Mouse (Mus musculus) liver, embryonic 16.5 days (tissue): ENCODE data around the gene Cdh13. TPM values are rescaled to one million over a fixed set of nuclear protein-coding genes. Genes with fewer than 3 reads are reported as not detected.

Source experiments
- ATAC-seq: fragments of 200-750 bp; cut with Nextera tagmentation; 2 replicates; pipeline ENCODE4 v1.8.0; 2017; ENCODE audit warnings: low read depth, mild to moderate bottlenecking, moderate number of reproducible peaks, moderate library complexity
- H3K27ac ChIP-seq: fragments of 300-500 bp; sonication (generic); 2 replicates; pipeline ENCODE4 v1.5.1; 2014; ENCODE audit warnings: mild to moderate bottlenecking, low read length
- H3K27me3 ChIP-seq: fragments of 300-500 bp; sonication (generic); 2 replicates; pipeline ENCODE4 v1.6.1; 2014; ENCODE audit warnings: low read depth, low read length, mixed read lengths; ENCODE audit not compliant: control insufficient read depth, insufficient read depth
- H3K36me3 ChIP-seq: fragments of 300-500 bp; sonication (generic); 2 replicates; pipeline ENCODE4 v1.6.1; 2014; ENCODE audit warnings: mild to moderate bottlenecking; ENCODE audit not compliant: control insufficient read depth, insufficient read depth
- H3K4me1 ChIP-seq: fragments of 300-500 bp; sonication (generic); 2 replicates; pipeline ENCODE4 v1.6.1; 2014; ENCODE audit warnings: low read depth, low read length, mixed read lengths; ENCODE audit not compliant: control insufficient read depth
- H3K4me2 ChIP-seq: fragments of 300-500 bp; sonication (generic); 2 replicates; pipeline ENCODE4 v1.6.1; 2014; ENCODE audit warnings: low read depth, low read length, mixed read lengths
- H3K4me3 ChIP-seq: fragments of 300-500 bp; sonication (generic); 2 replicates; pipeline ENCODE4 v1.5.1; 2014; ENCODE audit warnings: low read depth, mild to moderate bottlenecking, low read length
- H3K9ac ChIP-seq: fragments of 300-500 bp; sonication (generic); 2 replicates; pipeline ENCODE4 v1.6.1; 2014; ENCODE audit warnings: low read depth, low read length
- H3K9me3 ChIP-seq: fragments of 300-500 bp; sonication (generic); replicated peaks from 2 replicates; pipeline ENCODE4 v1.6.1; 2016; ENCODE audit warnings: low read length; ENCODE audit not compliant: control insufficient read depth
- WGBS: fragments of 180-500 bp; shearing (Covaris S2); extraction: QIAGEN DNeasy Blood & Tissue Kit; methylation state at CpG from one replicate; pipeline ENCODE4 v1.1.7; 2014; ENCODE audit not compliant: insufficient replicate concordance; 5-methylcytosine and 5-hydroxymethylcytosine counted together
- polyA plus RNA-seq: library from polyadenylated mRNA; unstranded; fragments of >200 nt; fragmentation: Nextera tagmentation; extraction: Ambion mirVana; gene quantifications from 2 replicates; pipeline ENCODE4 v1.2.1, GENCODE M21; 2015

Gene Cdh13
- polyA plus RNA-seq: 0.58 and 1.0 TPM in 2 replicates

GRCm38 (mm10) chr8:118283600-118284111, at the start of gene Cdh13:
Gene Cdh13 (plus strand): TSS chr8:118283733.
- H3K9me3 ChIP-seq: no peaks in the 10 kb centered on the region
- H3K36me3 ChIP-seq: no peaks in the 10 kb centered on the region
- H3K27ac ChIP-seq: no peak within 1 kb of the TSS
- no peaks in the 10 kb centered on the region for H3K4me1 ChIP-seq
- 1% methylated on average over 33 of the region's 33 CpGs for WGBS
- H3K27me3 ChIP-seq: peaks cover 33% of the 10 kb centered on the region
- H3K9ac ChIP-seq: no peak within 1 kb of the TSS
- no peak within 1 kb of the TSS for H3K4me3 ChIP-seq
- no peak for ATAC-seq
- H3K4me2 ChIP-seq: peak within 1 kb of the TSS; percentile 9; the same call in 1 of the 2 replicates

- no peak for ATAC-seq
- Histone ChIP-seq H3K27ac (no peak overlapping the region), H3K27me3 (no peaks in the 10 kb centered on the region), H3K9me3 (no peaks in the 10 kb centered on the region), H3K4me1 (no peaks in the 10 kb centered on the region), H3K4me2 (no peak overlapping the region), H3K4me3 (no peak overlapping the region), H3K36me3 (no peaks in the 10 kb centered on the region), H3K9ac (no peak overlapping the region)
- 68% methylated on average over 7 of the region's 7 CpGs for WGBS
Observed at GRCm38 (mm10) chr8:118235626-118236025, 47.9 kb upstream of the Cdh13 start.

- Histone ChIP-seq H3K27ac (no peak overlapping the region), H3K4me2 (no peak overlapping the region), H3K36me3 (no peaks in the 10 kb centered on the region), H3K27me3 (no peaks in the 10 kb centered on the region), H3K4me1 (no peaks in the 10 kb centered on the region), H3K9ac (no peak overlapping the region), H3K4me3 (no peak overlapping the region), H3K9me3 (no peaks in the 10 kb centered on the region)
- ATAC-seq: no peak
- WGBS: 63% methylated on average over 11 of the region's 11 CpGs
Observed at GRCm38 (mm10) chr8:118237150-118237620, 46.3 kb upstream of the Cdh13 start.

- H3K9ac ChIP-seq: no peak overlapping the region
- no peak overlapping the region for H3K4me2 ChIP-seq
- no peaks in the 10 kb centered on the region for H3K9me3 ChIP-seq
- no peak overlapping the region for H3K27ac ChIP-seq
- H3K27me3 ChIP-seq: no peaks in the 10 kb centered on the region
- ATAC-seq: no peak
- 49% methylated on average over 5 of the region's 5 CpGs for WGBS
- no peak overlapping the region for H3K4me3 ChIP-seq
- H3K4me1 ChIP-seq: no peaks in the 10 kb centered on the region
- no peaks in the 10 kb centered on the region for H3K36me3 ChIP-seq
Observed at GRCm38 (mm10) chr8:118238156-118238555, 45.4 kb upstream of the Cdh13 start.

GRCm38 (mm10) chr8:118239186-118239585, 44.3 kb upstream of the Cdh13 start:
- no peak for ATAC-seq
- no peaks in the 10 kb centered on the region for H3K27me3 ChIP-seq
- no peak overlapping the region for H3K4me3 ChIP-seq
- H3K4me2 ChIP-seq: no peak overlapping the region
- no peak overlapping the region for H3K27ac ChIP-seq
- H3K9ac ChIP-seq: no peak overlapping the region
- no peaks in the 10 kb centered on the region for H3K4me1 ChIP-seq
- no peaks in the 10 kb centered on the region for H3K36me3 ChIP-seq
- no peaks in the 10 kb centered on the region for H3K9me3 ChIP-seq
- 39% methylated on average over 1 of the region's 1 CpGs for WGBS

- H3K4me3 ChIP-seq: no peak overlapping the region
- H3K27ac ChIP-seq: no peak overlapping the region
- no peaks in the 10 kb centered on the region for H3K36me3 ChIP-seq
- H3K9ac ChIP-seq: no peak overlapping the region
- no peaks in the 10 kb centered on the region for H3K4me1 ChIP-seq
- no peaks in the 10 kb centered on the region; the same call in 1 of the 2 replicates for H3K9me3 ChIP-seq
- no peak overlapping the region for H3K4me2 ChIP-seq
- no peak for ATAC-seq
- WGBS: 48% methylated on average over 5 of the region's 5 CpGs
- no peaks in the 10 kb centered on the region for H3K27me3 ChIP-seq
Observed at GRCm38 (mm10) chr8:118249319-118249718, 34.2 kb upstream of the Cdh13 start.

GRCm38 (mm10) chr8:118249923-118250322, 33.6 kb upstream of the Cdh13 start:
- WGBS: 58% methylated on average over 7 of the region's 7 CpGs
- ATAC-seq: no peak
- no peak overlapping the region for H3K4me3 ChIP-seq
- H3K27me3 ChIP-seq: no peaks in the 10 kb centered on the region
- H3K9me3 ChIP-seq: no peaks in the 10 kb centered on the region; the same call in 1 of the 2 replicates
- no peak overlapping the region for H3K4me2 ChIP-seq
- no peaks in the 10 kb centered on the region for H3K4me1 ChIP-seq
- H3K27ac ChIP-seq: no peak overlapping the region
- H3K9ac ChIP-seq: no peak overlapping the region
- no peaks in the 10 kb centered on the region for H3K36me3 ChIP-seq

- no peak for ATAC-seq
- Histone ChIP-seq H3K36me3 (no peaks in the 10 kb centered on the region), H3K9me3 (no peaks in the 10 kb centered on the region), H3K4me1 (no peaks in the 10 kb centered on the region), H3K27ac (no peak overlapping the region), H3K4me3 (no peak overlapping the region), H3K27me3 (no peaks in the 10 kb centered on the region), H3K4me2 (no peak overlapping the region), H3K9ac (no peak overlapping the region)
- 46% methylated on average over 4 of the region's 4 CpGs for WGBS
Observed at GRCm38 (mm10) chr8:118263117-118263516, 20.4 kb upstream of the Cdh13 start.

- H3K4me1 ChIP-seq: no peaks in the 10 kb centered on the region
- H3K9ac ChIP-seq: no peak overlapping the region
- no peak for ATAC-seq
- H3K27ac ChIP-seq: no peak overlapping the region
- H3K9me3 ChIP-seq: no peaks in the 10 kb centered on the region
- no peaks in the 10 kb centered on the region for H3K36me3 ChIP-seq
- H3K4me2 ChIP-seq: no peak overlapping the region
- no peaks in the 10 kb centered on the region for H3K27me3 ChIP-seq
- H3K4me3 ChIP-seq: no peak overlapping the region
- WGBS: 52% methylated on average over 7 of the region's 7 CpGs
Observed at GRCm38 (mm10) chr8:118270751-118271402, 12.7 kb upstream of the Cdh13 start.
